Mouse (Mus musculus) left cerebral cortex, adult 2 months (tissue): ENCODE data around the gene Ccl25. TPM values are rescaled to one million over a fixed set of nuclear protein-coding genes. Genes with fewer than 3 reads are reported as not detected.

ENCODE experiments used
- DNase-seq, 2 experiments: peaks; one replicate each; pipeline ENCODE4 v3.0.0; 2021 to 2022; ENCODE audit warnings: low spot score in 2 of 2, mixed read lengths in 1 of 2; ENCODE audit errors: extremely low spot score in 1 of 2
- H3K27ac ChIP-seq: fragments of 200-600 bp; 2 replicates; pipeline ENCODE4 v1.8.1; 2022
- H3K4me3 ChIP-seq: fragments of 200-600 bp; 2 replicates; pipeline ENCODE4 v1.8.1; 2022
- CTCF ChIP-seq: fragments of 200-600 bp; IDR thresholded peaks from 2 replicates; pipeline ENCODE4 v1.8.1; 2022; ENCODE audit warnings: antibody characterized with exemption, mild to moderate bottlenecking, moderate library complexity
- intact Hi-C: fragments of 180-260 bp; cut with DNase I; formaldehyde crosslinking; loops from one replicate; pipeline ENCODE4 v1.15.1; 2025
- long read RNA-seq, 2 experiments: library from polyadenylated mRNA; stranded (forward); transcript quantifications; one replicate each; pipeline ENCODE4 v2.0.0; 2021; ENCODE audit warnings: borderline mapping rate in 2 of 2
- total RNA-seq, 2 experiments: library from RNA; stranded (reverse); gene quantifications; 2 replicates each; pipeline ENCODE4 v1.2.3; 2021

Gene Ccl25
- total RNA-seq: 10 to 100 TPM; 21.9 to 22.8 TPM
- long read RNA-seq, experiment 1, partial matches to known transcripts: 1 of 11 reads
- long read RNA-seq, experiment 1, other reads (novel, unspliced or antisense): 8 of 11 reads
- long read RNA-seq, experiment 2, partial matches to known transcripts: 2 of 11 reads
- long read RNA-seq, experiment 2, other reads (novel, unspliced or antisense): 6 of 11 reads

GRCm38 (mm10) chr8:4324983-4325750 lies at the start of gene Ccl25, which contains the start of gene Elavl1:
Gene Ccl25, plus strand, starts transcription at chr8:4325210.
Gene Elavl1, minus strand, starts transcription at chr8:4325413.
- no peak for TF ChIP-seq CTCF
- intact Hi-C loops: loop anchor here (5.0 to 10.0 kb wide), 2 partner anchors 170 to 183 kb away; partner anchors contain the start of gene Cers4
- DNase-seq: peak; percentile 99
- peak within 1 kb of the TSS; percentile 91 for H3K27ac ChIP-seq
- H3K4me3 ChIP-seq: peak within 1 kb of the TSS; percentile 77

- Histone ChIP-seq H3K4me3 (peak within 1 kb of the TSS; percentile 78), H3K27ac (peak within 1 kb of the TSS; percentile 90)
- peak; percentile 96 to 97 for DNase-seq
- TF ChIP-seq CTCF: no peak
- intact Hi-C loops: no loop called here
Observed at GRCm38 (mm10) chr8:4275275-4276110, 49.5 kb upstream of the Ccl25 start, which contains the start of gene Timm44. Gene Timm44, minus strand, starts transcription at chr8:4275913.

DNA sequence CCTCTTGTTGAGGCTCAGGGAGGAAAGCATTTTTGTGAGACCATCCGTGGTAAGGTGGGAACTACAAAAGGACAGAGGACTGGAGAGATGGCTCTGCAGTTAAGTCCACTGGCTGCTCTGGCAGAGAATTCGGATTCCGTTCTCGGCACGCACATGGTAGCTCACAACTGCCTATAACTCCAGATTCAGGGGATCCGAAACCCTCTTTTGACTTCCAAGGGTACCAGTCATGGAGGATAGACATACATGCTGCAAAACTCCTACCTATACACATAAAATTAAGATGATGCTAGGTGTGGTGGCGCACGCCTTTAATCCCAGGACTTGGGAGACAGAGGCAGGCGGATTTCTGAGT lies 48.9 kb upstream of the Ccl25 start:
- no peak for TF ChIP-seq CTCF
- intact Hi-C loops: no loop called here
- Histone ChIP-seq H3K27ac (peak overlapping the region; percentile 90), H3K4me3 (peak overlapping the region; percentile 78)
- DNase-seq: no peak

DNA sequence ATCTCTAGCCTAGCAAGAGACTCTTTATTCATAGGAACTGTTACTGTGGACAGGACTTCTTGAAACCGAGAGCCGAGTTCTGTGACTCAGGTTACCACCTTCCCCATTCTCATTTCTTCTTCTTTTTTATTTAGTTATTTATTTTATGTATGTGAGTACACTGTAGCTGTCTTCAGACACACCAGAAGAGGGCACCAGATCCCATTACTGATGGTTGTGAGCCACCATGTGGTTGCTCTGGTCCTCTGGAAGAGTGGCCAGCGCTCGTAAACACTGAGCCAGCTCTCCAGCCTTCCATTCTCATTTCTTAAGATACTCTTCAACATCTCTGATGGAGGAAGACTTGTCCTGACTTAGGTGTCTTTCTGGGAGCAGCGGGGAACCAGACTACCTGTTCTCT lies 32.3 kb upstream of the Ccl25 start:
- peak; percentile 52 for TF ChIP-seq CTCF
- intact Hi-C loops: no loop called here
- no peak overlapping the region for H3K4me3 ChIP-seq
- DNase-seq: no peak
- no peak overlapping the region for H3K27ac ChIP-seq

- intact Hi-C loops: no loop called here
- Histone ChIP-seq H3K27ac (no peak overlapping the region), H3K4me3 (no peak overlapping the region)
- DNase-seq: no peak
- no peak for TF ChIP-seq CTCF
Observed at GRCm38 (mm10) chr8:4297822-4298221, 27.2 kb upstream of the Ccl25 start.

- no peak for DNase-seq
- no peak for TF ChIP-seq CTCF
- intact Hi-C loops: no loop called here
- Histone ChIP-seq H3K27ac (no peak overlapping the region), H3K4me3 (no peak overlapping the region)
Observed at GRCm38 (mm10) chr8:4304124-4304547, 20.9 kb upstream of the Ccl25 start.

GRCm38 (mm10) chr8:4305838-4306237 lies 19.2 kb upstream of the Ccl25 start:
- Histone ChIP-seq H3K27ac (no peak overlapping the region), H3K4me3 (no peak overlapping the region)
- DNase-seq: no peak
- TF ChIP-seq CTCF: no peak
- intact Hi-C loops: no loop called here

GRCm38 (mm10) chr8:4312104-4312503 lies 12.9 kb upstream of the Ccl25 start:
- no peak for TF ChIP-seq CTCF
- H3K27ac ChIP-seq: no peak overlapping the region; the same call in 1 of the 2 replicates
- H3K4me3 ChIP-seq: no peak overlapping the region
- intact Hi-C loops: no loop called here
- no peak for DNase-seq

DNA sequence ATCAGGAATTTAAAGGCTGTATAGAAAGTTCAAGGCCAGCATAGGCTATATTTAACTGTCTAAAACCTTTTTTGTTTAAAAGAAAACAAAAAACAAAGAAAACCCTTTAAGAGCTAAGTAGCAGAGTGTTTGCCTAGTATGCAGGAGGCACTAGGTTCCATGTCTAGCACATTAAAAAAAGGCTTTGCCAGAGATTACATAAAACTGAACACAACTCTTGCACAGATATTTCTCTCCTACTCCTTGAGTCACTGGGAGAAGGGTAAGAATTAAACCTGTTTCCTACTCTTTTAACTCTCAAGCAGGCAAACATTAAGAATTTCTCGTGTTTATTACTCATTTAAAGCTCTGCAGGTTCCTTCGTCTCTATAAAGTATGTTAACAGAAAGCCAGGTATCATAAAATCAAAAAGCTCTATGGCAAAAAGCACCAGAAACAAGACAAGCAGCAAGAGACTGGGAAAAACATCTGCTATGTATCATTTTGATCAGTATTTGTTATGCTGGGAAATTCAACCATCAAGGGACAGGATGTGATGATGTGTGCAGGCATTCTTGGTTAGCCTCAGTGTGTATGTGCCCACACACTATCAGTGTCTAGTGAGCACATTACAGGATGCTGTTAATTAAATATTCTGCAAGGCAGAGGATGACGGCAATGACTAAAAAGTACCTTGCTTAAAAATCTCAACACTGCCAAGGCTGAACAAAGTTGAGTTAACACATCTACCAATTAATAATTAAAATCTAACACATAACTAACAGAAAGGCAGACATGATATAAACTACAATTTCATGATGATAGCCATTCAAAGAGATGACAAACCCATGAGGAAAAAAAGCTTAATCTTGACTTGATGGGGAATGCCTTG lies 11.5 kb upstream of the Ccl25 start:
- no peak for TF ChIP-seq CTCF

DNA sequence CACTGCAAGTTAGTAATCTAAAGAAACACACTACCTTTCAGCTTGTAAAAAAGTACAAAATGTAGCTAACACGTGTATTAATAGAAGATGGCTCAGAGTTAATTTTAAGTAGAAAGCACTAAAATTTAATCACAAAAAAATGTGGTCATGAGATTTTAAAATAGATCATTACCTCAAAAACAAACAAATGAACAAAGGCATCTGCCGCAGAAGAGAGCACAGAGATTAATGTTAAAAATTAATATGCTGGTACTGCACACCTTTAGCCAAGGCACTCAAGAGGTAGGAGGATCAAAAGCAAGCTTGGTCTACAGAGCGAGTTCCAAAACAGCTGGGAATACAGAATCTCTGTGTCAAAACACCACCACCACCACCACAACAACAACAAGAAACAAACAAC lies 10.2 kb upstream of the Ccl25 start:
- Histone ChIP-seq H3K4me3 (no peak overlapping the region), H3K27ac (no peak overlapping the region)
- DNase-seq: no peak
- intact Hi-C loops: no loop called here
- no peak for TF ChIP-seq CTCF

More for the DNA sequence above, 11.5 kb upstream of the Ccl25 start:
- DNase-seq: no peak
- intact Hi-C loops: no loop called here
- Histone ChIP-seq H3K4me3 (no peak overlapping the region), H3K27ac (peak overlapping the region; percentile 24)

DNA sequence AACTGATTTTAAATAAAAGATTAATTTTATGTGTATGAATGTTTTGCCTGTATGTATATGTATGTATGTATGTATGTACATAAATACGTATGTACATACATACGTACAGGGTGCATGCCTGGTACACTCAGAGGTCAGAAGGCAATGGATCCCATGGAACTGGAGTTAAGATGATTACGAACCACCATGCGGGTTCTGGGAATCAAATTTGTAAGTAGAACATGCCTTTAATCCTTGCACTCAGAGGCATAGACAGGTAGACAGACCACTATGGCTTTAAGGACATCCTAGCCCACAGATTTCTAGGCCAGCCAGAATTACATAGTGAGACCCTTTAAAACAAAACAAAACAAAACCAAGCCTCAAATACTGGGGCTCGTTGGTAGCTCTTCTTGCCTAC lies 6.9 kb upstream of the Ccl25 start:
- no peak overlapping the region for H3K4me3 ChIP-seq
- no peak for DNase-seq
- intact Hi-C loops: no loop called here
- no peak for TF ChIP-seq CTCF
- no peak overlapping the region for H3K27ac ChIP-seq
